Comparison of ENCODE assay signal across 14 mouse cellular contexts in genomic region chr6:85207345-85207744, GRCm38 (mm10). TPM values are rescaled to one million over a fixed set of nuclear protein-coding genes. Genes with fewer than 3 reads are reported as not detected.
"Had no signal": no experiment of that assay in that cellular context is flagged by ENCODE, and none has a peak within 500 bp of the region (broad histone marks: within the 10 kb centered on the region; RNA-seq: fewer than 3 reads in every experiment).

No protein-coding gene starts in this region.

- ATAC-seq: liver, embryonic 12.5 days had no signal

- H3K9ac ChIP-seq: limb, embryonic 15.5 days; liver, embryonic 12.5 days; lung, embryonic 14.5 days; midbrain, embryonic 12.5 days; stomach, embryonic 15.5 days had no signal

- DNase-seq: kidney, postnatal 10 days; left cerebral cortex, postnatal 4 days; lung, embryonic 14.5 days; thymus, adult 2 months; thymus, postnatal 25 days had no signal

- H3K36me3 ChIP-seq: limb, embryonic 15.5 days; liver, embryonic 12.5 days; midbrain, embryonic 12.5 days; stomach, embryonic 15.5 days had no signal

- H3K27ac ChIP-seq: limb, embryonic 15.5 days; liver, embryonic 12.5 days; midbrain, embryonic 12.5 days; stomach, embryonic 15.5 days had no signal

- H3K4me3 ChIP-seq: limb, embryonic 15.5 days; liver, embryonic 12.5 days; midbrain, embryonic 12.5 days; stomach, embryonic 15.5 days had no signal

- H3K27me3 ChIP-seq: stomach, embryonic 15.5 days had no signal

- H3K4me2 ChIP-seq: limb, embryonic 15.5 days; liver, embryonic 12.5 days; lung, embryonic 14.5 days; midbrain, embryonic 12.5 days; stomach, embryonic 15.5 days had no signal

- H3K4me1 ChIP-seq: liver, embryonic 12.5 days; stomach, embryonic 15.5 days had no signal

- H3K9me3 ChIP-seq: limb, embryonic 15.5 days; liver, embryonic 12.5 days; midbrain, embryonic 12.5 days; stomach, embryonic 15.5 days had no signal

RNA-seq across cellular contexts. Expression of gene Emx1, which starts 20.1 kb away (rescaled TPM):
- total RNA-seq: megakaryocyte-erythroid progenitor cell, adult 5-6 weeks had no signal
- polyA plus RNA-seq: intestine, postnatal 0 days; liver, embryonic 12.5 days; liver, embryonic 16.5 days; lung, embryonic 14.5 days; neural tube, embryonic 14.5 days; spleen, adult 2 months; stomach, embryonic 15.5 days had no signal
